Mouse (Mus musculus) heart, postnatal 0 days (tissue): Measurements from ENCODE around the gene Pcsk6. TPM values are rescaled to one million over a fixed set of nuclear protein-coding genes. Genes with fewer than 3 reads are reported as not detected.

Source experiments
- ATAC-seq: fragments of 200-750 bp; cut with Nextera tagmentation; 2 replicates; pipeline ENCODE4 v1.8.0; 2017; ENCODE audit warnings: low read depth, moderate number of reproducible peaks, moderate library complexity; ENCODE audit not compliant: insufficient read depth
- DNase-seq: peaks from one replicate; pipeline ENCODE4 v3.0.0-alpha.2; 2016; ENCODE audit warnings: low spot score
- H3K27ac ChIP-seq: fragments of 300-500 bp; sonication (generic); 2 replicates; pipeline ENCODE4 v1.5.1; 2014; ENCODE audit warnings: low read depth, mild to moderate bottlenecking
- H3K27me3 ChIP-seq: fragments of 300-500 bp; sonication (generic); 2 replicates; pipeline ENCODE4 v1.6.1; 2014; ENCODE audit warnings: low read length, mixed read lengths; ENCODE audit not compliant: control insufficient read depth, insufficient read depth
- H3K36me3 ChIP-seq: fragments of 300-500 bp; sonication (generic); replicated peaks from 2 replicates; pipeline ENCODE4 v1.6.1; 2014; ENCODE audit warnings: low read length, mixed read lengths; ENCODE audit not compliant: control insufficient read depth, insufficient read depth
- H3K4me1 ChIP-seq: fragments of 300-500 bp; sonication (generic); 2 replicates; pipeline ENCODE4 v1.6.1; 2014; ENCODE audit warnings: antibody characterized with exemption; ENCODE audit not compliant: control insufficient read depth, insufficient read depth
- H3K4me2 ChIP-seq: fragments of 300-500 bp; sonication (generic); 2 replicates; pipeline ENCODE4 v1.6.1; 2014; ENCODE audit warnings: low read depth, mild to moderate bottlenecking, low read length, moderate library complexity
- H3K4me3 ChIP-seq: fragments of 300-500 bp; sonication (generic); 2 replicates; pipeline ENCODE4 v1.5.1; 2014; ENCODE audit warnings: low read depth, low read length
- H3K9ac ChIP-seq: fragments of 300-500 bp; sonication (generic); replicated peaks from 2 replicates; pipeline ENCODE4 v1.6.1; 2014; ENCODE audit warnings: low read depth, low read length, mixed read lengths
- H3K9me3 ChIP-seq: fragments of 300-500 bp; sonication (generic); replicated peaks from 2 replicates; pipeline ENCODE4 v1.6.1; 2016; ENCODE audit warnings: low read length; ENCODE audit not compliant: control insufficient read depth
- CTCF ChIP-seq: IDR thresholded peaks from 2 replicates; pipeline ENCODE4 v1.5.1; 2016; ENCODE audit warnings: antibody characterized with exemption, control low read depth, low read depth
- EP300 ChIP-seq: IDR thresholded peaks from 2 replicates; pipeline ENCODE4 v1.6.1; 2016; ENCODE audit warnings: antibody characterized with exemption, low read depth
- WGBS: fragments of 180-500 bp; shearing (Covaris S2); extraction: QIAGEN DNeasy Blood & Tissue Kit; methylation state at CpG from one replicate; pipeline ENCODE4 v1.1.7; 2014; 5-methylcytosine and 5-hydroxymethylcytosine counted together
- polyA plus RNA-seq: library from polyadenylated mRNA; unstranded; fragments of >200 nt; fragmentation: Nextera tagmentation; extraction: Ambion mirVana; gene quantifications from 2 replicates; pipeline ENCODE4 v1.2.1, GENCODE M21; 2015
- total RNA-seq: library from RNA; depleted of rRNA; stranded (reverse); fragments of >200 nt; gene quantifications from 2 replicates; pipeline ENCODE4 v1.2.3, GENCODE M21; 2014; ENCODE audit warnings: low replicate concordance

The Pcsk6 gene
- total and polyA plus RNA-seq, 2 experiments from 2014 or later = 1.7 to 8.1 TPM

DNA sequence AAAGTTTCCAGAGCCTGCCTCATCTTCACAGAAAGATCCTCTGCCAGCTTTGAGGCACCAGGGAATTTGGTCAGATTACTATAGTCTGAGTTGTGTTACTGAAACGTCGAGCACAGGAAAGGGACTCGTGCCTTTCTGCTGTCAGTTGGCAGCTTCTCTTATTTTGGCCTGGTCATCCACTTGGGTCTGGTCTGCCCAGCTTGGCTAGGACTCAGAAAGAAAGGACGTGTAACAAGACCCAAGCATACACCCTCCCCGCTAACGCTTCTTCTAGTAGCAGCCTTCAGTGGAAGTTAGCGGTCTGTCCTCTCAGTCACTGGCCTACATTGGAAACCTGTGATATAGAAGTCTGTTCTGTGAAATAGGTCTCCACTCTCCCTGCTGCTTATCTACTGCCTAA is 223.0 kb downstream of the Pcsk6 start:
- Histone ChIP-seq H3K4me2 (no peak overlapping the region), H3K27me3 (no peaks in the 10 kb centered on the region), H3K9me3 (no peaks in the 10 kb centered on the region), H3K4me3 (no peak overlapping the region), H3K4me1 (peaks cover 12% of the 10 kb centered on the region), H3K27ac (no peak overlapping the region), H3K36me3 (peaks cover 75% of the 10 kb centered on the region), H3K9ac (no peak overlapping the region)
- TF ChIP-seq CTCF (no peak), EP300 (no peak)
- DNase-seq = no peak
- 66% methylated on average over 7 of the region's 7 CpGs for WGBS
- ATAC-seq = no peak

DNA sequence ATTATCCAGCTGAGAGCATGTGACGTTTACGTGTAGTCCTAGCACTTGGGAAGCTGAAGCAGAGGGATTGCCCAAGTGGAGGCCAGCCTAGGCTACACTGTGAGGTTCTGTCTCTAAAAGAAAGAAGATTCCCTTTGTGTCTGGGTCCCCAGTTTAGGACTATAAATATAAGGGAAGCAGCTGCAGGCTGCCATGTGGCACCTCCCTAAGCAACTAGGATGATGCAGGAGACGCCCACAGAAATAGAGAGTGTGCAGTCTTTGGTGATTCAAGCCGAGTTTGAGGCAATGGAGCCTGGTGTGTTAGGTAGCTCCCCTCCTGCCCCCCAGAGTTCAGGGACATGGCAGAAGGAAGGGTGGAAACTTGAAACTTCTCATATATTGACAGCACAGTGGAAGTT is 226.1 kb downstream of the Pcsk6 start:
- Histone ChIP-seq H3K4me3 (no peak overlapping the region), H3K4me2 (no peak overlapping the region), H3K27ac (no peak overlapping the region), H3K9ac (no peak overlapping the region), H3K4me1 (0 out of 2 replicates have a peak, but pooled peaks cover 5% of the 10 kb centered on the region), H3K9me3 (no peaks in the 10 kb centered on the region), H3K27me3 (no peaks in the 10 kb centered on the region), H3K36me3 (peaks cover 80% of the 10 kb centered on the region)
- no peak for TF ChIP-seq CTCF
- TF ChIP-seq EP300 = no peak
- ATAC-seq = no peak
- 87% methylated on average over 4 of the region's 4 CpGs for WGBS
- DNase-seq = no peak

DNA sequence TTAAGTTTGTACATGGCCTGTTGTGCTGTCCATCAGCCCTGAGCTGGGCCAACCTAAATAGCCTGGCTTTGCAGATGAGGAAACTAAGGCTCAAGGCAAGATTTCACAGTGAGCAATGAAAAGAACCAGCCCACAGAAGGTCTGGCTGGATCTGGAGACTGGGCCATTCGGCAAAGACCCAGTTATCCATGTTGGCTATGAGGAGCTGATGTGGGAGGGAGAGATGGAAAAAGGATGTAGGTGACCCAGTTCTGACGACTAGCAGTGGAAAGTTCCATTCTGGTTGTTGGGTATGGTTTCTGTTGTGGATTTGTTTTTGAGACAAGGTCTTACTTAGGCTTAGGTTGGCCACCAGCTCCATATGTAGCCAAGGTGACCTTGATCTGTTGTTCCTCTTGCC is 226.5 kb downstream of the Pcsk6 start:
- Histone ChIP-seq H3K27me3 (no peaks in the 10 kb centered on the region), H3K9ac (no peak overlapping the region), H3K4me1 (0 out of 2 replicates have a peak, but pooled peaks cover 5% of the 10 kb centered on the region), H3K4me3 (no peak overlapping the region), H3K9me3 (no peaks in the 10 kb centered on the region), H3K27ac (no peak overlapping the region), H3K4me2 (no peak overlapping the region), H3K36me3 (peaks cover 76% of the 10 kb centered on the region)
- WGBS = 82% methylated on average over 2 of the region's 2 CpGs
- DNase-seq (no peak), ATAC-seq (no peak)
- no peak for TF ChIP-seq CTCF
- TF ChIP-seq EP300 = no peak

DNA sequence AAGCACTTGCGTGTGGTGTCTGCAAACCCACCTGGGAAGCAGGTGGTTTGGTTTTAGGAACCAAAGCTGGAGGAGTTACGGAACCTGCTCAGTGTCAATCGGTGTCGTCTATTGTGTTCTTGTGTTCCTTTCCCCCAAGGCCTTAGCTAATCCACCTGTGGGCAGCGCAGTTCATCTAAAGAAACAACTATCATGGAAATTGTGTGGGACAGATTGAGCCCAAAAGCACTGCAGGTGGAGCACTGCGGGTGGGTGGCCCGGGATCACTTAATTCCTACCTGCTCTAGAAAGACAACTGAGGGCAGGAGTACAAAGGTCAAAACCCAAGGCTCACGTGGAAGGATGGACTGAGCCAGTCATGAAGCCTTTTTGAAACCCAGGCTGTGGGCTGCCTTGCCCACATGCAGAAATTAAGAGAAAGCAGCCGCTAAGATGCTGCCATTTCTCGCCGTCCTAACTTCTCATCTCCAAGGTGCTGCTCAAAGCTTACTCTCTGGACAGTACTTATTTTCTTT is 229.2 kb downstream of the Pcsk6 start:
- no peak overlapping the region for H3K4me3 ChIP-seq
- H3K36me3 ChIP-seq = peaks cover 51% of the 10 kb centered on the region
- no peaks in the 10 kb centered on the region for H3K4me1 ChIP-seq
- no peak for DNase-seq
- no peak overlapping the region for H3K27ac ChIP-seq
- no peaks in the 10 kb centered on the region for H3K9me3 ChIP-seq
- no peak for TF ChIP-seq CTCF
- no peak for TF ChIP-seq EP300
- no peaks in the 10 kb centered on the region for H3K27me3 ChIP-seq
- H3K4me2 ChIP-seq = no peak overlapping the region
- no peak for ATAC-seq
- H3K9ac ChIP-seq = no peak overlapping the region
- WGBS = 88% methylated on average over 11 of the region's 11 CpGs

DNA sequence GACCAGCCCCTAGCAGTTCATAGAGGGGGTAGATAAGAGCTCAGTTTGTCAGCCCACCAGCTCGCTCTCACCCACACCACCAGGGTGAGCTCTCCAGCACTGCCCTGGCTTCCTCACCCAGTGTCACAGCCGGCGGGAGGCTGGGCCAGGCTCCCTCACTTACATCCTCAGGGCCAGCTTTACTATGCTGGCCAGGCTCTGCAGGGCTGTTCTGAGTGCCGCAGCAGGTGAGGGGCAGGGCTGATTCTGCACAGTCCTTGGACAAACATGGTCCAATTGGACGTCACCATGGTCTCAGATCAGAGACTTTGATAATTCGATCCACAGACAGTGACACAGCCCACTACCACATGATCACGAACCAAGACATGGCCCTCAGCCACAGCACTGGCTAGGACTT is 230.0 kb downstream of the Pcsk6 start:
- Histone ChIP-seq H3K4me1 (no peaks in the 10 kb centered on the region), H3K9me3 (no peaks in the 10 kb centered on the region), H3K36me3 (peaks cover 43% of the 10 kb centered on the region), H3K9ac (no peak overlapping the region), H3K4me2 (no peak overlapping the region), H3K27me3 (no peaks in the 10 kb centered on the region), H3K27ac (no peak overlapping the region), H3K4me3 (no peak overlapping the region)
- no peak for ATAC-seq
- WGBS = 80% methylated on average over 7 of the region's 7 CpGs
- DNase-seq = no peak
- TF ChIP-seq CTCF (no peak), EP300 (no peak)

DNA sequence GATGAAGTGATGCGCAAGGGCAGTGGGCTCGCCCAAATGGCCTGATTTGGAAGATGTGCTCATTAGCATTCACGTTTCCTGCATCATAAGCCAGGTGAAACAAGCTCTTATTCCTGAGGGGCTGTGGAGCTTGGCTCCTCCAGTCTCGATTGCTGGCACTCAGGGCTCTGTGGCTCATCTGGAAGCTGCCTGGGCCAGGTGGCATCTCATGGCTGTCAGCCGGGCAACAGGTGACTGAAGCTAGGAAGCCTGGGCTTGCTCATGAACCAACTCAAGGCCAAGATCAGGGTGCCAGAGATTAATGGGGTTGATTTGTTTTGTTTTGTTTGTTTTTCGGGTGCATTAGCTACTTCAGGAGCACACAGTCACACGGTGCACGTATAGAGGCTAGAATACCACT is 231.1 kb downstream of the Pcsk6 start:
- Histone ChIP-seq H3K9me3 (no peaks in the 10 kb centered on the region), H3K4me1 (no peaks in the 10 kb centered on the region), H3K9ac (no peak overlapping the region), H3K4me3 (no peak overlapping the region), H3K36me3 (peaks cover 32% of the 10 kb centered on the region), H3K27ac (no peak overlapping the region), H3K4me2 (no peak overlapping the region), H3K27me3 (no peaks in the 10 kb centered on the region)
- 85% methylated on average over 8 of the region's 8 CpGs for WGBS
- ATAC-seq (no peak), DNase-seq (no peak)
- TF ChIP-seq EP300 = no peak
- no peak for TF ChIP-seq CTCF
